11 mouse cellular contexts compared by ENCODE assay signal in the genomic region with DNA sequence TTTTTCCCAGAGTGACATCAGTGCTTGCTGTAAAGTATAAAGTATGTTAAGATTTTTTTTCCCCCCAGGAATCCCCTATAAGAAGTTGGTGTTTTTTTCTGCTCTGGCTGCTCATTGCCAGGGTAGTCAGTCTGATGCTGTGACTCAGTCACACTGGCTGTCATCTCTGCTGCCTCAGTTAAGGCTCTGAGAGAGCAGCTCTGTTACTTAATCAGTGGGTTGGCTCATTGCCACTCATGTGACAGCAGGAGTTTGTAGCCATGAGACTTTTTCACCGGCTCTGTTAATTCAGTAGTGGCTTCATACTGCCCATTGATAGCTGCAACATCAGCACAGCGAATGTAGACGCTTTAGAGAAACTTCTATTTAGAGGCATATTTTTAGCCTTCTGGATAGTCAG.
DNase-seq lines count a peak whose midpoint lies in the region; ATAC-seq and TF ChIP-seq lines count a peak whose summit lies in the region.
"Had no signal": no experiment of that assay in that cellular context is flagged by ENCODE, and none has a peak within 500 bp of the region (broad histone marks: within the 10 kb centered on the region; RNA-seq: fewer than 3 reads in every experiment).

No protein-coding gene starts in this region.

- WGBS in forebrain, postnatal 0 days: 39% methylated on average over 3 of the region's 3 CpGs
- 53% methylated on average over 3 of the region's 3 CpGs for WGBS in forebrain, embryonic 13.5 days
- WGBS in lung, embryonic 14.5 days: 57% methylated on average over 3 of the region's 3 CpGs

- H3K36me3 ChIP-seq in forebrain, postnatal 0 days (ENCODE audit: insufficient read depth): no peaks in the 10 kb centered on the region
- no peaks in the 10 kb centered on the region for H3K36me3 ChIP-seq in forebrain, embryonic 13.5 days (ENCODE audit: poor library complexity, severe bottlenecking)
- no peaks in the 10 kb centered on the region for H3K36me3 ChIP-seq in lung, embryonic 14.5 days (ENCODE audit: insufficient read depth)
- H3K36me3 ChIP-seq: forebrain, embryonic 15.5 days had no signal

- H3K9ac ChIP-seq in forebrain, postnatal 0 days: no peak overlapping the region
- H3K9ac ChIP-seq in forebrain, embryonic 13.5 days: no peak overlapping the region
- no peak overlapping the region for H3K9ac ChIP-seq in lung, embryonic 14.5 days
- H3K9ac ChIP-seq: forebrain, embryonic 15.5 days; hindbrain, embryonic 14.5 days had no signal

- no peak overlapping the region for H3K27ac ChIP-seq in forebrain, postnatal 0 days (ENCODE audit: low read depth, low read length)
- no peak overlapping the region for H3K27ac ChIP-seq in forebrain, embryonic 13.5 days
- no peak overlapping the region for H3K27ac ChIP-seq in lung, embryonic 14.5 days (ENCODE audit: low read depth)
- H3K27ac ChIP-seq: forebrain, embryonic 15.5 days; hindbrain, embryonic 14.5 days had no signal

- H3K4me2 ChIP-seq in forebrain, postnatal 0 days (ENCODE audit: low read depth): no peak overlapping the region
- no peak overlapping the region for H3K4me2 ChIP-seq in forebrain, embryonic 13.5 days
- H3K4me2 ChIP-seq in lung, embryonic 14.5 days: no peak overlapping the region
- H3K4me2 ChIP-seq: forebrain, embryonic 15.5 days; hindbrain, embryonic 14.5 days had no signal

- DNase-seq in forebrain, postnatal 0 days: peak; percentile 38
- peak; percentile 50 for DNase-seq in lung, embryonic 14.5 days
- no peak for DNase-seq in lung, postnatal 4 days
- DNase-seq in fibroblast of lung, adult 2 months (ENCODE audit: low read depth): peak; percentile 39
- no peak for DNase-seq in left cerebral cortex, adult 9 months (ENCODE audit: low spot score in 2 of 2)

- H3K9me3 ChIP-seq in forebrain, postnatal 0 days (ENCODE audit: low read length): no peaks in the 10 kb centered on the region
- no peaks in the 10 kb centered on the region for H3K9me3 ChIP-seq in forebrain, embryonic 13.5 days (replicated peaks)
- H3K9me3 ChIP-seq in lung, embryonic 14.5 days (ENCODE audit: low read depth, low read length): no peaks in the 10 kb centered on the region
- H3K9me3 ChIP-seq: forebrain, embryonic 15.5 days had no signal

- no peak for ATAC-seq in forebrain, postnatal 0 days
- ATAC-seq in forebrain, embryonic 13.5 days: no peak
- no peak for ATAC-seq in lung, embryonic 14.5 days (ENCODE audit: insufficient read depth)
- ATAC-seq in megakaryocyte progenitor cell, adult 5-6 weeks (replicated peaks; ENCODE audit: poor library complexity): 0 out of 2 replicates have a peak, but pooled peaks have one; percentile 36
- no peak for ATAC-seq in activated CD4-positive, CD25-positive, alpha-beta regulatory T cell, adult 4 months
- ATAC-seq: forebrain, embryonic 15.5 days had no signal

- no peak for TF ChIP-seq CTCF in forebrain, postnatal 0 days (IDR thresholded peaks at IDR 0.05; ENCODE audit: low read depth)
- TF ChIP-seq CTCF in lung, embryonic 14.5 days (IDR thresholded peaks at IDR 0.05; ENCODE audit: low read depth): no peak

- 0 out of 2 replicates have a peak, but pooled peaks cover 4% of the 10 kb centered on the region for H3K4me1 ChIP-seq in forebrain, postnatal 0 days (ENCODE audit: insufficient read depth)
- H3K4me1 ChIP-seq in forebrain, embryonic 13.5 days: peaks cover 45% of the 10 kb centered on the region
- H3K4me1 ChIP-seq in lung, embryonic 14.5 days (ENCODE audit: insufficient read depth): peaks cover 4% of the 10 kb centered on the region; the same call in 1 of the 2 replicates

- H3K4me3 ChIP-seq in forebrain, postnatal 0 days (ENCODE audit: low read depth, low read length): no peak overlapping the region
- no peak overlapping the region for H3K4me3 ChIP-seq in forebrain, embryonic 13.5 days
- H3K4me3 ChIP-seq in lung, embryonic 14.5 days (ENCODE audit: low read depth, low read length): no peak overlapping the region
- H3K4me3 ChIP-seq: forebrain, embryonic 15.5 days; megakaryocyte, embryonic 14.5 days had no signal

- no peaks in the 10 kb centered on the region for H3K27me3 ChIP-seq in forebrain, postnatal 0 days (ENCODE audit: insufficient read depth, low read length)
- no peaks in the 10 kb centered on the region for H3K27me3 ChIP-seq in forebrain, embryonic 13.5 days
- no peaks in the 10 kb centered on the region for H3K27me3 ChIP-seq in lung, embryonic 14.5 days (ENCODE audit: insufficient read depth, low read length)
- H3K27me3 ChIP-seq: forebrain, embryonic 15.5 days; megakaryocyte, embryonic 14.5 days had no signal

Comparison
In these comparisons a context has a peak if more than half of its experiments do, and no peak if none do; other contexts are left out.
1. DNase-seq: peak in forebrain, postnatal 0 days (single experiment), lung, embryonic 14.5 days (single experiment) and fibroblast of lung, adult 2 months (single experiment); none in lung, postnatal 4 days (0 of 2) and left cerebral cortex, adult 9 months (0 of 2).